Mouse (Mus musculus): ENCODE results near the gene Polr3gl. TPM values are rescaled to one million over a fixed set of nuclear protein-coding genes. Genes with fewer than 3 reads are reported as not detected.

Polr3gl gene
- total RNA-seq, 2 experiments from 2014 or later: 24.0 to 24.8 TPM

GRCm38 (mm10) chr3:96598156-96599068 is 4.4 kb upstream of the Polr3gl start:
- peak in 1 of 2 experiments; percentile 48 for DNase-seq (ENCODE audit: low spot score in 2 of 2)

- DNase-seq (ENCODE audit: low spot score in 2 of 2): no peak
Measured at GRCm38 (mm10) chr3:96597435-96597891, 3.5 kb upstream of the Polr3gl start.

- DNase-seq (ENCODE audit: low spot score in 2 of 2): peak in 1 of 2 experiments; percentile 47
Measured at GRCm38 (mm10) chr3:96596855-96597254, 2.9 kb upstream of the Polr3gl start.

GRCm38 (mm10) chr3:96596228-96596707 is 2.3 kb upstream of the Polr3gl start, which contains the start of gene Ankrd34a:
Ankrd34a (plus strand) TSS chr3:96596636.
- peak; percentile 73 to 87 for DNase-seq (ENCODE audit: low spot score in 2 of 2)

GRCm38 (mm10) chr3:96595661-96596060 is 1.7 kb upstream of the Polr3gl start:
- DNase-seq (ENCODE audit: low spot score in 2 of 2): peak in 1 of 2 experiments; percentile 58

- DNase-seq (ENCODE audit: low spot score in 2 of 2): no peak
Measured at GRCm38 (mm10) chr3:96594851-96595250, 870 bp upstream of the Polr3gl start.

GRCm38 (mm10) chr3:96593374-96593773 is 607 bp downstream of the Polr3gl start:
- no peak for DNase-seq (ENCODE audit: low spot score in 2 of 2)

- no peak for DNase-seq (ENCODE audit: low spot score in 2 of 2)
Measured at GRCm38 (mm10) chr3:96590657-96591056, 3.3 kb downstream of the Polr3gl start.

- DNase-seq (ENCODE audit: low spot score in 2 of 2): no peak
Measured at GRCm38 (mm10) chr3:96583386-96583785, 10.6 kb downstream of the Polr3gl start.

GRCm38 (mm10) chr3:96581771-96582515 is 12.0 kb downstream of the Polr3gl start:
- no peak for DNase-seq (ENCODE audit: low spot score in 2 of 2)

GRCm38 (mm10) chr3:96581141-96581540 is 12.8 kb downstream of the Polr3gl start:
- DNase-seq (ENCODE audit: low spot score in 2 of 2): no peak

- DNase-seq (ENCODE audit: low spot score in 2 of 2): peak; percentile 93 to 94
Measured at GRCm38 (mm10) chr3:96579885-96580454, 14.0 kb downstream of the Polr3gl start.

GRCm38 (mm10) chr3:96579239-96579750 is 14.7 kb downstream of the Polr3gl start:
- no peak for DNase-seq (ENCODE audit: low spot score in 2 of 2)

GRCm38 (mm10) chr3:96578561-96579238 is 15.3 kb downstream of the Polr3gl start:
- no peak for DNase-seq (ENCODE audit: low spot score in 2 of 2)

- DNase-seq (ENCODE audit: low spot score in 2 of 2): no peak
Measured at GRCm38 (mm10) chr3:96577566-96577965, 16.4 kb downstream of the Polr3gl start.

GRCm38 (mm10) chr3:96576690-96577541 is 17.1 kb downstream of the Polr3gl start, which contains the start of gene Gm16253:
Gm16253 (plus strand) TSS chr3:96576984.
- DNase-seq (ENCODE audit: low spot score in 2 of 2): peak; percentile 89 to 90

- no peak for DNase-seq (ENCODE audit: low spot score in 2 of 2)
Measured at GRCm38 (mm10) chr3:96576005-96576658, 17.8 kb downstream of the Polr3gl start.

- DNase-seq (ENCODE audit: low spot score in 2 of 2): no peak
Measured at GRCm38 (mm10) chr3:96575272-96575984, 18.6 kb downstream of the Polr3gl start.
